Mouse (Mus musculus): ENCODE measurements around the gene Dhcr7.

The Dhcr7 gene

DNA sequence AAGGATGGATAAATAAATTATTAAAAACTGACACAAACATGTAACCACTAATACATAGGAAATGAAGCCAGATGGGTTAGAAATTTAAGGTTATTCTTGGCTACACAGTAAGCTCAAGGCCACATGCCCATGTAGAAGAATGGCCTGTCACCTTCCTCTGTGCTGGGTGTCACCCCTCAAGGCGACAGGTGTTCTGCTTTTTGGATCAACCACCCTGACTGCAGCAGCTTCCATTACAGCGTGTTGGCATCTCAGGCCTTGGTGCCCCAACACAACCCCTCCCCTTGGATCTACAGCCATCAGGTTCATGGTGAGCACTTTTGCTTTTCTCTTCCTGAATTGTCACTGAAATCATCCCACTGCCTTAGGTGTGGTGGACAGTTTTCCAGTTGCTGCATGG lies 9.7 kb downstream of the Dhcr7 start:
- DNase-seq (ENCODE audit: low read depth in 2 of 2, low spot score in 2 of 2), result no peak

DNA sequence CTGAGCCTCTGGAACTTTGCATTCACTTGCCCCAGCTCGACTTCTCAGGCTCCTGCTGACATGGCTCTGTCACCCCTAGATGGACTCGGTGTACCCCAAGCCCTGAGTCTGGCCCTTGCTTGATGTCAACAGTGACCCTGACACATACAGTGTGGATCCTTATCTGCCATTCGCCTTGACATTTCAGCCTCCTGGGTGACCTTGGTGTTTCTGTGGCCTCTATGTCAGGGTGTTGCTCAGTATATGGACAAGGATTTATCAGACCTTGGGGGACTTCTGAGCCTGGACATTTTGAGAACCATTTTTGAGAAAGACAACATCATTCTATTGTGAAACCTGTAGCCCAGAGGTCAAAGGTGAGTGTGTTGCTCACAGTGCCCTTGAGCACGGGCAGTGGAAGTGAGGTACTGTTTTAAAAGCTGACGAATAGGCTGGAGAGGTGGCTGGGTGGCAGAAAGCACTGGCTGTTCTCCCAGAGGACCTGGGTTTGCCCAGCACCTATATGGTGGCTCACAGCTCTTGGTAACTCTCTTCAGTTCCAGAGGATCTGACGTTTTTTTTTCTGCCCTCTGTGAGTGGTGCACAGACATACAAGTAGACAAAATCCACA lies 10.7 kb downstream of the Dhcr7 start:
- DNase-seq (ENCODE audit: low read depth in 2 of 2, low spot score in 2 of 2), result no peak

DNA sequence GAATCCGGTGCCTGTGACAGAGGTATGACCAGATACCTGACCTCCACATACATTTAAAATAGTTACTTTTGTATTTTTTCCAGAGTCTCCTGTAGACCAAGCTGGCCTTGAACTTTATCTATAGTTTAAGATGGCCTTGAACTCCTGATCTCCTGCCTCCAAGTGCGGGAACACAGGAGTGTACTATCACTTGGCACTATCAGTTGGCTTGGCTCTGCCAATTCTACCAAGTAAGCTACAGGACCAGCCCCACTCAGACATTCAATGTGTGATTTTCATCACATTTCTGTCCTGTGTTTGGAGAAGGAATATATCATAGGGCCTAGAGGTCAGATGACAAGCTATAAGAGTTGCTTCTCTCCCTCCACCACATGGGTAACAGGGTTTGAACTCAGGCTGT lies 11.4 kb downstream of the Dhcr7 start:
- no peak for DNase-seq (ENCODE audit: low read depth in 2 of 2, low spot score in 2 of 2)

DNA sequence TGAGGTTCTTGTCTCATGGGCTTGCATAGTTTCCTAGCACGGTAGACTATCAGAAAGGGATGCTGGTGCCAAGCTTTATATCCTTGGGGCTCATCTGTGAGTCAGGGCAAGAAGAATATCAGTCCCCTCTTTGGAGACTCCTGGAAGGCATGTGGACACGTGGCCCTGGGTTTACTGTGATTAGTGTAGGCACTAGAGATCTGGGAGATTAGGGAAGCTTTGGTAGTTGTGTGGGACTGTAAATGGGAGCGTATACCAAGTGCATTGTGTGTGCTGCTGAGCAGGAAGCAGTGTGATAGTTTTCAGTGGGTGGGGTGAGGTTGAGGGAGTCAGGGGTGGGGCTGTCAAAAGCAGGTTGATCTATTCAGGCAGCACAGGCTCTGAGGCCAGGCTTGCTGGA lies 12.0 kb downstream of the Dhcr7 start:
- DNase-seq (ENCODE audit: low read depth in 2 of 2, low spot score in 2 of 2), result no peak

DNA sequence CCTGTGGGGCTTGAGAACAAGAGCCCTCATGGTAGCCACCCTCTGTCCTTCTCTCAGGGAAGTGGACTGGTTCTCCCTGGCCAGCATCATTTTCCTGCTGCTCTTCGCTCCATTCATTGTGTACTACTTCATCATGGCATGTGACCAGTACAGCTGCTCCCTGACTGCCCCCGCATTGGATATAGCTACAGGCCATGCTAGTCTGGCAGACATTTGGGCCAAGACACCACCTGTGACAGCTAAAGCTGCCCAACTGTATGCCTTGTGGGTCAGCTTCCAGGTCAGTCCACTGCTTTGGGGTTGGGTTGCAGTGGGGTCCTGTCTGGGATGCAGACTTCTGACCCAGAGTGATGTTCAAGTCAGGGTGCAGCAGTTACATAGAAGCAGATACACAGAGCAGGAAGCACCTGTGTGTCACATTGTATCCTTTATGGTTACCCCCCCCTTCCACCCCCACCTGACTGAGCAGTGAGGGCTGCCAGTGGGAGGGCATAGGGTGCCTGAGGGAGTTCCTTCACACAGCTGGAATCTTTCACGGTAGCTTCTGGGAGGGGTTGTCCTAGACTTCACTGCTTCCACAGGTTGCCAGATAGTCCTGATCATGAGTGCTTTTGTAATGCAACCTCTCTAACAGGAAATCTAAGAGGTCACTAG lies 14.9 kb downstream of the Dhcr7 start:
- DNase-seq (ENCODE audit: low read depth in 2 of 2, low spot score in 2 of 2), result no peak

DNA sequence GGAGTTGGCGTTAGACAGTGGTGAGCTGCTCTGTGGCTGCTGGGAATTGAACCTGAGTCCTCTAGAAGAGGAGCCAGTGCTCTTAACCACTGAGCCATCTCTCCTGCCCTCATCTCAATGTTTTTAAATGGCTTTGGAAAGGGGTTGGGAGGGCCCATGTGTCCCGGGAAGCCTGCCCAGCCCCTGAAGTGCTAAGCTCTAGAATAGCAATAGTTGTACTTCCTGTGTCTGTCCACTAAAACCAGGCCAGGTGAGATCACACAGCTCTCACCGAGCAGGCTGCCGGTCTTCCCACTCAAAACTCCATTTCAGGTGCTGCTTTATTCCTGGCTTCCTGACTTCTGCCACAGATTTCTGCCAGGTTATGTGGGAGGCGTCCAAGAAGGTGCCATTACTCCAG lies 17.2 kb downstream of the Dhcr7 start:
- DNase-seq (ENCODE audit: low read depth in 2 of 2, low spot score in 2 of 2), result no peak

DNA sequence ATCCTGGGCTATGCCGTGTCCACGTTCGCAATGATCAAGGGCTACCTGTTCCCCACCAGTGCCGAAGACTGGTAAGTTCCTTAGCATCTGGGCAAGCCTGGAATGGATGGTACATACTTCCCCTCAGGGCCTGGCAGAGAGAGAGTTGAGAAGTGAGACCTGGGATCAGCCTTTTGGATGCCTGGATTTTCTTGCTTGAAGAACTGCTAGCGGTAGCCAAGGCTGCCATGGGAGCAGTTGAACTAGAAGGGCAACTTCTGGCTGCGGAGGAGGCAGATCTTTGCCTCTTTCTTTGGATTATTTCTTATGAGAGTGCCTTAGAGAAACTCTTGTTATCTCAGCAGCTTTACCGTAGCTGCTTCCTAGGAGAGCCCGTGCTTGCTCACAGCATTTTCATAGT lies 18.4 kb downstream of the Dhcr7 start:
- DNase-seq (ENCODE audit: low read depth in 2 of 2, low spot score in 2 of 2), result no peak

DNA sequence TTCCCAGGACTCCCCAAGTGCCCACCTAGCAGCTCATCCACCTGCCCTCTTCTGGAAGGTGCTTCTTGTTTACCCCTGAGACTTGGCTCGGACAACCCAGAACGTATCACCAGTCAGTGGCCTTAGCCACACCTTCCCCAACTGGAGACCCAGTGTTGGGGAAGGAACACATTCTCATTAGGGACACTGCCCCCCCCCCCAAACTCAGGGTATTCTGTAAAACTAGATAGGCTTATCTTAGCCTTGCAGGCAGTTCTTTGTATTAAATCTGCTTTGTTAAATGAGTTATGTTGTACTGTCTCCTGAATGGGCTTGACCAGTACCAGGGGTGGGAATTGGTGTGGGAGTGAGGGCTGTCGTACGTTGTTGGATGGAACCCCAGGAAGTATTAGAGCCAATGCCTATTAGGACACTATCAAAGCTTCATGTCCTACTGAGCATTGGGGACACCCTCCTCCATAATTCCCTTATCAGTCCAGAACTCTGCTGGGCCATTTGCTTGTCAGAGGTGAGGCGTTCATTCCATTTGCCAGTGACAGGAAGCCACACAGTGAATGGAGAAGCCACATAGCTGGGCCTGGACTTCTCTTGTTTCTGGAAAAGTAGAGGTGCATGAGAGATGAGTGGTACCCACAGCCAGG lies 25.3 kb downstream of the Dhcr7 start:
- DNase-seq (ENCODE audit: low read depth in 2 of 2, low spot score in 2 of 2), result no peak

DNA sequence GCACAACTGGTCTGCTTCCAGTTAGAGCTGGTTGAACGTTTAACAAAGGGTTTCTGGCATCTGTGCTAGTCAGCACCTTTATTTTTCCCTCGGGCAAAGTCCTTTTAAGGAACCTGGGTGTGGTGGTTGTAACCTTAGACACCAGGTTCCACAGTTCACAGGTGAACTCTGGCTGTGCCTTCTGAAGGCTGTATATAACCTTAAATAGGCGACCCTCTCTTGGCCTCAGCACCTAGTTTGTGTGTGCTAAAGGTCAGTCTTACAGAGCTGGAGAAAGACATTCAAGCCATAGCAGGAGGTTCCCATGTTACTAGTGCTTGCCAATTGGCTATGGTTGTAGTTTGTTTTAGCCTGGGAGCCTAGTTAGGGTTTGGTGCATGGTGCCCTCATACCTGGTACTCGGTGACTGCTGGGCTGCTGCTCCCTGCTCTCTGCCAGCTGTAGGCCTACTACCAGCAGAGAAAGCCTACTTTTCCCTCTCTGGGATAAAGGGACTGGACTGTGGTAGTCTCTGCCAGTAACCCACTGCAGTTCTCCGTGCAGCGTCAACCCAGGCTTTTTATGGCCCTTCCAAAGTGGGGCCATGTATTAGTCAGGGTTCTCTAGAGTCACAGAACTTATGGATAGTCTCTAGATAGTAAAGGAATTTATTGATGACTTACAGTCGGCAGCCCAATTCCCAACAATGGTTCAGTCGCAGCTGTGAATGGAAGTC lies 26.0 kb downstream of the Dhcr7 start:
- no peak for DNase-seq (ENCODE audit: low read depth in 2 of 2, low spot score in 2 of 2)

DNA sequence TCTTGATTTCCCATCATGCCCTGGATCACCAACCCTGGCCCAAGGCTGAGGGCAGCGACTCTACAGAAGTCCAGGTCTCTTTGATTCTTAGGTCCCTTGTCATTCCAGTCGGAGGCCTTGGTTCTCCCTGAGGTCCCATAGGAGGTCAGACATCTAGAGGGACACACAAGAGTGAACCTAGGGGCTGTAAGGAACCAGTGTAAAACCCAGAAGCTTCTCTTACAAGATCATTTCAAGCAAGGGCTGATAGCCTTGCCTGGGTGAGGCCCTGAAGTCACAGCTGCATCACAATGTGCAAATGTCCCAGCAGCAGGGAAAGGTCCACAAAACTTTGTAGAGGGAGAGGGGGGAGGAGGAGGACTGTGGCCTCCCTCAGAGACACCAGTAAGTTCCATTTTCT lies 43.6 kb downstream of the Dhcr7 start, which contains the start of gene Gm498:
TSS of gene Gm498 (plus strand) at position 301 of the 400 bp plus-strand sequence.
- no peak for DNase-seq (ENCODE audit: low read depth in 2 of 2, low spot score in 2 of 2)

DNA sequence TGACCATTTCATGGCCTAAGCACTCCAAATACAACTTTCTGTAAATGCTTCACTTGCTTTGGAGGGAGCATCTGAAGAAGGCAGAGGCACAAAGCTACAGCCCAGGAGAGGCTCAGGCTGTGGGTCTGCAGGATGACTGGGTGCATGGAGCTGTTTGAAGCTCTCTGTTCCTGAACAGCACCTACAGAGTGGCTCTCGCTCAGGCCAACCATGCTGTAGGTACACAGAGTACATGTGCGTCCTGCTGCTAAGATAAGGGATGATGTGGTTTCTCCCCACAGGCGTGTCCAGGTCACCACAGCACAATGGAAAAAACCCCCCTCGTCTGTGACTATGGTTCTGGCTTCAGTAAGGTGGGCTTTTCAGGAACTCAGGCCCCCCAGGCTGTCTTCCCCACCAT lies 45.9 kb downstream of the Dhcr7 start:
- DNase-seq (ENCODE audit: low read depth in 2 of 2, low spot score in 2 of 2), result no peak

DNA sequence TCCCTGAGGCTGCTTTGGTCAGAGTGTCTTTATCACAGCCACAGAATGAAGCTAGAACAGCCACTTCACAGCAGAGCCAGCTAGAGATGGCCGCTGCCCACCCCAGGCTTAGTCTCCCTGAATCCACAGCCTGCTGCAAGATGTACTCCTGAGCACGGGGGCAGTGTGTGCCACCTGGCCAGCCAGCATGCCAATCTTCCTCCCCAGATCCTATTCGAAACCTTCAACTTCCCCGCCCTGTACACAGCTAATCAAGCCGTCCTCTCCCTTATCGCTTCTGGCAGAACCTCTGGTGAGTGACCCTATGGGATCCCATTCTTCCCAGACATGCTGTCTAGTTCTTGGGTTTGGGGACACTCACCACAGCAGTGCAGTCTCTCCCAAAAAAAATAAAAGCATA lies 60.8 kb downstream of the Dhcr7 start:
- DNase-seq (ENCODE audit: low read depth in 2 of 2, low spot score in 2 of 2), result no peak

DNA sequence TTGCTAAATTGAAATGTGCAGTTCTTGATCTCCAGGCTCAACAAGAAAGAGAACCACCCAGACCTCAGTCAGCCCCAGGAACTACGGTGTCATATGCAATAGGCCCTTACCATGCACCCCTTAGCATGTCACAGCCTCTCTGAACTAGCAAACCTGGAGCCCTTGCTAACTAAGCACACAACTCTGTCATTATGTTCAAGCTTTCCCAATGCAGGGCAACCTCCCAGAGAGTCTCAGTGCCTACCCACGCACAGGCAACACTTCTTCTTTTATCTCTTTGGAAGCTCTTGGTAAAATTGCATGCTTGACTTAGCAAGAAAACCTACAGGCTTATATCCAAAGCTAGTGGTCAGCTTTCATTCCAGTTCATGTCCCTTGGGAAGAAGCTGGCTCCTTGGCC lies 68.2 kb downstream of the Dhcr7 start:
- no peak for DNase-seq (ENCODE audit: low read depth in 2 of 2, low spot score in 2 of 2)

DNA sequence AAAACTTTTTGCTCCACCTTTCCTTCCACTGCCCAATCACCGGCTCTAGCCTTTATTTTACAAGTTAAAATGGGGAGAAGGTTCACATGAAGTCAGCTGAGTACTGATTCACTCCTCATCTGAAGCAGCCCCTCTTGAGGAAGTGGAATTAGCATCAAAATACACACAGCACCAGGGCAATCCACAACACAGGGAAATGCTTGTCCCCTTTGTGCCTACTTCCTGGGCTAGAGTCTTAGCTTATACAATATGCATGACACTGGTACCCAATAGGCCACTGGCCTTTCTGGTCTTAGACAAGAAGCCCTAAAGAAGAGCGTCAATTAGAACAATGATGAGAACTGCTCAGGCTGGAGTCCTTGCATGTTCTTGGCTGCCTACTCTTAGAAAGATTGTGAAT lies 69.4 kb downstream of the Dhcr7 start:
- DNase-seq (ENCODE audit: low read depth in 2 of 2, low spot score in 2 of 2), result no peak

All from CD8-positive naive resting alpha-beta T cell, adult 2 months (primary cell).